Mouse (Mus musculus) hindbrain, embryonic 15.5 days (tissue): ENCODE results near the gene Tpx2. TPM values are rescaled to one million over a fixed set of nuclear protein-coding genes. Genes with fewer than 3 reads are reported as not detected.
A peak's percentile ranks its signal among the peaks of the same experiment; 100 is the strongest.

Experiments used
- ATAC-seq: fragments of 200-750 bp; cut with Nextera tagmentation; 2 replicates; pipeline ENCODE4 v1.8.0; 2017; ENCODE audit warnings: low read depth, moderate number of reproducible peaks, moderate TSS enrichment; ENCODE audit not compliant: low FRiP score
- H3K27ac ChIP-seq: fragments of 300-500 bp; sonication (generic); replicated peaks from 2 replicates; pipeline ENCODE4 v1.5.1; 2015; ENCODE audit warnings: mild to moderate bottlenecking, inconsistent platforms
- H3K27me3 ChIP-seq: fragments of 300-500 bp; sonication (generic); 2 replicates; pipeline ENCODE4 v1.6.1; 2015; ENCODE audit warnings: control low read depth, inconsistent platforms
- H3K36me3 ChIP-seq: fragments of 300-500 bp; sonication (generic); 2 replicates; pipeline ENCODE4 v1.6.1; 2015; ENCODE audit warnings: control low read depth, inconsistent platforms
- H3K4me1 ChIP-seq: fragments of 300-500 bp; sonication (generic); replicated peaks from 2 replicates; pipeline ENCODE4 v1.6.1; 2015; ENCODE audit warnings: control low read depth, inconsistent platforms
- H3K4me2 ChIP-seq: fragments of 300-500 bp; sonication (generic); 2 replicates; pipeline ENCODE4 v1.6.1; 2015; ENCODE audit warnings: moderate library complexity, mild to moderate bottlenecking, inconsistent platforms
- H3K4me3 ChIP-seq: fragments of 300-500 bp; sonication (generic); 2 replicates; pipeline ENCODE4 v1.5.1; 2015; ENCODE audit warnings: mild to moderate bottlenecking, inconsistent platforms
- H3K9ac ChIP-seq: fragments of 300-500 bp; sonication (generic); 2 replicates; pipeline ENCODE4 v1.6.1; 2015; ENCODE audit warnings: inconsistent platforms
- H3K9me3 ChIP-seq: fragments of 300-500 bp; sonication (generic); 2 replicates; pipeline ENCODE4 v1.6.1; 2016; ENCODE audit warnings: control low read depth, inconsistent platforms
- WGBS: fragments of 180-500 bp; shearing (Covaris S2); methylation state at CpG from one replicate; pipeline ENCODE4 v1.1.7; 2015; 5-methylcytosine and 5-hydroxymethylcytosine counted together
- polyA plus RNA-seq: library from polyadenylated mRNA; unstranded; fragments of >200 nt; fragmentation: Nextera tagmentation; extraction: Ambion mirVana; gene quantifications from 2 replicates; pipeline ENCODE4 v1.2.1, GENCODE M21; 2015

Tpx2 gene
- polyA plus RNA-seq, 1 experiment from 2014 or later: 17.4 TPM

- 100% methylated on average over 1 of the region's 1 CpGs for WGBS
- no peak overlapping the region for H3K27ac ChIP-seq
- peaks cover 4% of the 10 kb centered on the region; the same call in 1 of the 2 replicates for H3K36me3 ChIP-seq
- H3K27me3 ChIP-seq: no peaks in the 10 kb centered on the region
- H3K4me3 ChIP-seq: no peak overlapping the region
- ATAC-seq: no peak
- peaks cover 77% of the 10 kb centered on the region for H3K4me1 ChIP-seq
- no peak overlapping the region for H3K4me2 ChIP-seq
- H3K9me3 ChIP-seq: no peaks in the 10 kb centered on the region
- no peak overlapping the region for H3K9ac ChIP-seq
Observed at GRCm38 (mm10) chr2:152823770-152824169, 24.0 kb upstream of the Tpx2 start.

GRCm38 (mm10) chr2:152824438-152825167 is 23.2 kb upstream of the Tpx2 start:
- WGBS: 89% methylated on average over 3 of the region's 3 CpGs
- Histone ChIP-seq H3K4me3 (no peak overlapping the region), H3K9me3 (no peaks in the 10 kb centered on the region), H3K27me3 (no peaks in the 10 kb centered on the region), H3K4me1 (peaks cover 81% of the 10 kb centered on the region), H3K27ac (no peak overlapping the region), H3K4me2 (peak overlapping the region; percentile 1; the same call in 1 of the 2 replicates), H3K9ac (no peak overlapping the region), H3K36me3 (no peaks in the 10 kb centered on the region)
- ATAC-seq: no peak

DNA sequence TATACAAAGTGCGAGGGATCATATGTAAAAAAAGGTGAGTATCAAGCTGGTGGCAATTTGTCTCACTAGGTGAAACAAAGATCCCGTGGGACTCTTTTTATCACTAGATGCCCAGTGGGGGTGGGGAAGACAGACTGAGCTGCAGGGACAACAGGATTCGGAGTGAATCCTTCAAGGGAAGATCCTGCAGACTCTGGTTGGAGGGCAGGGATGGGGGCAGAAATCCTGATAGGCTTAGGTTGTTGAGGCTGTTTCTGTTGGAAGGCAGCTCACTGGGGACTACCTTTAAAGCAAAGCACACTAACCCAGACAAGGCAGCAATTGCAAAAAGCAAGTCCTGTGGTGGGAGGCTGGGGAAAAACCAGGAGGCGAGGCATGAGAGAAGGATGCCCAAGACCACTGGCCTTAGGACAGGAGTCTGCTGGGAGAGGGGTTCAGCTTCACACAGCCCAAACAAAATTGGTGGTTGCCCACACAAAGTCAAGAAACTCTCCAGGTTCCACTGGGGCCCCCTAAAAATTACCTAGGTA is 22.5 kb upstream of the Tpx2 start:
- Histone ChIP-seq H3K9me3 (no peaks in the 10 kb centered on the region), H3K9ac (no peak overlapping the region), H3K4me1 (peaks cover 76% of the 10 kb centered on the region), H3K4me2 (peak overlapping the region; percentile 1; the same call in 1 of the 2 replicates), H3K27me3 (no peaks in the 10 kb centered on the region), H3K4me3 (no peak overlapping the region), H3K36me3 (no peaks in the 10 kb centered on the region), H3K27ac (no peak overlapping the region)
- WGBS: 90% methylated on average over 4 of the region's 4 CpGs
- ATAC-seq: no peak

DNA sequence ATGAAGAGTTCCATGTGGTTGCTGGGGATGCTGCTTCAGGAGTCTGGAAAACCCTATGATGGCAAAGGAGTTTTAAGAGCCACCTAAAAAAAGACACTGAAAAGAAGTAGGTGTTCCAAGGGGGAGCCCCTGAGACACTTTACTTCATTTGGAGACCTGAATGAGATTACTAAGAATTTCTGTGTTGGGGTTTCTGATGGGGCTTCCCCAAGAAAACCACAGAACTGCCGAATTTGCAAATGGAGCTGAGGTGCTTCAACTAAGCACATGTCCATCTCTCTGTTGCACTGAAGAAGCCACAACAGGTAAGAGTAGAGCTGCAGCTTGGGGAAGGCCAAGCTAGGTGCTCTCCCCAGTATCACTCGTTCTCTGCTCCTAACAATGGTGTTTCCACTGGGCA is 22.1 kb upstream of the Tpx2 start:
- 93% methylated on average over 2 of the region's 2 CpGs for WGBS

DNA sequence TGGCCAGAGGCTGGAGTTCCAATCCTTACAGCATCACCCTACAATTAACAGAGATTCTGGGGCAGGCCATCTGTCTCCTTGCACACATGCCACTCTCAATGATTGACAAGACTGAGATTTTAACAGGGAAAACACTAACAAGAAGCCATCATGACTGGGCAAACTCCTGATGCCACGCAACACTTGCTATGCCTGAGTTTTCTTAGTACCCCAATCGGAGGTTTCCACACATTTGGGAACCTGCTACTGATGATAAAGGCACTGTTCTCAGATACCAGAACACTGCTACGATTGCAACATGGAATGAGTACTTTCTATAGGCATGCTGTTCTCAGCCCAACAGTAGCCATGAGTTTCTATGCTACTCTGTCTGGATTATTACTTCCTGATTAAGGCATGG is 21.3 kb upstream of the Tpx2 start:
- H3K36me3 ChIP-seq: no peaks in the 10 kb centered on the region
- H3K9me3 ChIP-seq: no peaks in the 10 kb centered on the region
- H3K27ac ChIP-seq: no peak overlapping the region
- peak overlapping the region; percentile 80 for H3K4me2 ChIP-seq
- WGBS: 88% methylated on average over 3 of the region's 3 CpGs
- no peak overlapping the region for H3K9ac ChIP-seq
- H3K27me3 ChIP-seq: no peaks in the 10 kb centered on the region
- H3K4me3 ChIP-seq: 0 out of 2 replicates have a peak overlapping the region, but pooled peaks have one; percentile 71
- peaks cover 63% of the 10 kb centered on the region for H3K4me1 ChIP-seq
- no peak for ATAC-seq

More for the DNA sequence above, 22.1 kb upstream of the Tpx2 start:
- Histone ChIP-seq H3K36me3 (no peaks in the 10 kb centered on the region), H3K4me1 (peaks cover 71% of the 10 kb centered on the region), H3K27me3 (no peaks in the 10 kb centered on the region), H3K4me3 (no peak overlapping the region), H3K4me2 (peak overlapping the region; percentile 80; the same call in 1 of the 2 replicates), H3K9ac (no peak overlapping the region), H3K27ac (no peak overlapping the region), H3K9me3 (no peaks in the 10 kb centered on the region)
- ATAC-seq: no peak

DNA sequence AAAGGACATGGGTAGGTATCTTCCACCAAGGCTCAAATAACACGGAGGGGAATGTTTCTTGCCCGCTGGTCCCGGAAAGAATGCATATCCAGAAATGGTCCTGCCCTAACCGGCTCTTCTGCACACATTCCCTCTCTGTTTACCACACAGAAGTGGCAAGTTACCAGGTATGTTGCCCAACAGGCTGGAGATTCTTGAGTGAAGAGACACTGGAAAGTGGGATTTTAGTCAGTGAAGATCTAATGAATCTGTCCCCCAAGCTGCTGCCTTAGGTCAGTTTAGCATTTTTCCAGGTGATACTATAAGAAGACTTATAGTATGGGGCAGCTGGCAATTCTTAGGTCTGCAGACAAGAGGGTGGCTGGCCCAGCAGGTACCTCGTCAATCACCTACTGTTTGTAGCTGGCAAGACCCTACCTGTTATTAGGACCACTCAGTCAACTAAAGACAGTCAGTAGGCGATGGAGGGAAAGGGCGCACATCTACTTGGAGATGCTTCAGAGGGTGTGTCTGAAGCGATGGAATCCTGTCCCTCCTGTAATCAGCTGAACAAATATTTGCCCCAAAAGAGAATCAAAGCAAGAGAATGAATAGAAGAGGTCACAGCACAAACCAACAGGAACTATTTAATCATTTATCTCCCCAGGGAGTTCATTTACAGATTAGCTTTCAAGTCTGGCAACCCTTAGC is 20.3 kb upstream of the Tpx2 start:
- no peaks in the 10 kb centered on the region for H3K9me3 ChIP-seq
- 80% methylated on average over 8 of the region's 8 CpGs for WGBS
- H3K9ac ChIP-seq: no peak overlapping the region
- no peak overlapping the region for H3K27ac ChIP-seq
- H3K4me3 ChIP-seq: peak overlapping the region; percentile 71
- H3K4me2 ChIP-seq: peak overlapping the region; percentile 80
- no peak for ATAC-seq
- peaks cover 59% of the 10 kb centered on the region for H3K4me1 ChIP-seq
- H3K36me3 ChIP-seq: no peaks in the 10 kb centered on the region
- no peaks in the 10 kb centered on the region for H3K27me3 ChIP-seq

DNA sequence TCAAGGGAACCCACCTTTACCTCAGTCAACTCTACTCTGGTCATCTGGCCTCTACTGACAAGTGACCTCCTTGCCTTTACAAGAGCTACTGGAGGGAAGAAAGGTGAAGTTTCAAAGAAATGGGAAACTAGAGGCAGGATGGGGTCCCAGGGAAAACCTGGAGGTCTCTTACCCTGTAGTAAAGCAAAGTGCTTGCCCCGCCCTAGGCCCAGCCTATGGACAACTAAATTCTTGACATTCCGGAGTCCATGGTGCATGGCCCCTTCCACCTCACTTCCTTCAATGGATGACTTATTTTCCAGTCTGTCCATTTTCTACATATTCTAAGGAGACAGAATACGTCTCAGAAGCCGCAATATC is 19.8 kb upstream of the Tpx2 start:
- Histone ChIP-seq H3K4me1 (peaks cover 59% of the 10 kb centered on the region), H3K36me3 (no peaks in the 10 kb centered on the region), H3K4me3 (peak overlapping the region; percentile 71), H3K9ac (peak overlapping the region; percentile 81; the same call in 1 of the 2 replicates), H3K4me2 (peak overlapping the region; percentile 80), H3K9me3 (no peaks in the 10 kb centered on the region), H3K27ac (no peak overlapping the region), H3K27me3 (no peaks in the 10 kb centered on the region)
- WGBS: 69% methylated on average over 4 of the region's 4 CpGs
- no peak for ATAC-seq

DNA sequence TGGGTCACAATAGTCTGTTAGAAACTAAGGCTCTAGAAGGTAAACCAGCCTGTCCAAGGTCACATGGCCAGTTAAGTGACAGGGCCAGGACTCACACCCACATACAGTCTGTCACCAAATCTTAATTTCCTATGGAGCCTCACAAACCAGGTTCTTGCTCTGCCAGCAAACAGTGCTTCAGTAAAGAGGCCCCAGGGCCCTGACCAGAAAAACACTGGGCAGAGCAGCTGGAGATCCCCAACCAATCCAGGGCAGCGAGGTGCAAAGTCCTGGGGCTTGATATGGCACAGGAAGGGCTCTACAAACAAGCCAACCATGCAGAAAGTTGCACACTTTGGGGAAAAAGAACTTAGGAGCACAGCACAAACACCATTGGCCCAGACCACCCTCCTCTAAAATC is 19.2 kb upstream of the Tpx2 start:
- no peak for ATAC-seq
- Histone ChIP-seq H3K27ac (peak overlapping the region; percentile 26; the same call in 1 of the 2 replicates), H3K4me3 (peak overlapping the region; percentile 71), H3K4me1 (peaks cover 59% of the 10 kb centered on the region), H3K9me3 (no peaks in the 10 kb centered on the region), H3K9ac (peak overlapping the region; percentile 81), H3K36me3 (no peaks in the 10 kb centered on the region), H3K27me3 (no peaks in the 10 kb centered on the region), H3K4me2 (peak overlapping the region; percentile 80)
- WGBS: 33% methylated on average over 1 of the region's 1 CpGs

DNA sequence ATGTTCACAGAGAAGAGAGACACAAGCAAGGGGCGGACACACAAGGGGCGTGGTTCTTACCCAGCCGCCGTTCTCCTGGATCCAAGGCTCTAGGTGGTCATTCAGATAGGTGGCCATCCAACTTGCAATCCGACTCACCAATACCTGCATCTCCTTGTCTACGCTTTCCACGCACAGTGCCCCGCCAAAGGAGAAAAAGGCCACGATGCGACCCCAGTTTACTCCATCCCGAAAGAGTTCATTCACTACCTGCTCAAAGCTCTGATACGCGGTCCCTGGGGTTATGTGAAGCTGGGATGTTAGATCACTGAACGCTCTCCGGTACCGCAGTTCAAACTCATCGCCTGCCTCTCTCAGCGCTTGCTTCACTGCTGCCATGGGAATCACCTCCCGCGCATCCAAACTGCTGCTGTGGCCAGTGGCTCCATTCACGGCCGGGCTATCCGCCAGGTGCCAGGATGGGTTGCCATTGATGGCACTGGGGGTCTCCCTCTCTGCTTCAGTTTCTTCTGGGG is 18.3 kb upstream of the Tpx2 start:
- Histone ChIP-seq H3K4me1 (peaks cover 52% of the 10 kb centered on the region), H3K27me3 (no peaks in the 10 kb centered on the region), H3K9ac (peak overlapping the region; percentile 81), H3K4me3 (peak overlapping the region; percentile 71), H3K4me2 (peak overlapping the region; percentile 80), H3K36me3 (no peaks in the 10 kb centered on the region), H3K9me3 (no peaks in the 10 kb centered on the region), H3K27ac (peak overlapping the region; percentile 97)
- ATAC-seq: no peak
- WGBS: 48% methylated on average over 23 of the region's 23 CpGs

DNA sequence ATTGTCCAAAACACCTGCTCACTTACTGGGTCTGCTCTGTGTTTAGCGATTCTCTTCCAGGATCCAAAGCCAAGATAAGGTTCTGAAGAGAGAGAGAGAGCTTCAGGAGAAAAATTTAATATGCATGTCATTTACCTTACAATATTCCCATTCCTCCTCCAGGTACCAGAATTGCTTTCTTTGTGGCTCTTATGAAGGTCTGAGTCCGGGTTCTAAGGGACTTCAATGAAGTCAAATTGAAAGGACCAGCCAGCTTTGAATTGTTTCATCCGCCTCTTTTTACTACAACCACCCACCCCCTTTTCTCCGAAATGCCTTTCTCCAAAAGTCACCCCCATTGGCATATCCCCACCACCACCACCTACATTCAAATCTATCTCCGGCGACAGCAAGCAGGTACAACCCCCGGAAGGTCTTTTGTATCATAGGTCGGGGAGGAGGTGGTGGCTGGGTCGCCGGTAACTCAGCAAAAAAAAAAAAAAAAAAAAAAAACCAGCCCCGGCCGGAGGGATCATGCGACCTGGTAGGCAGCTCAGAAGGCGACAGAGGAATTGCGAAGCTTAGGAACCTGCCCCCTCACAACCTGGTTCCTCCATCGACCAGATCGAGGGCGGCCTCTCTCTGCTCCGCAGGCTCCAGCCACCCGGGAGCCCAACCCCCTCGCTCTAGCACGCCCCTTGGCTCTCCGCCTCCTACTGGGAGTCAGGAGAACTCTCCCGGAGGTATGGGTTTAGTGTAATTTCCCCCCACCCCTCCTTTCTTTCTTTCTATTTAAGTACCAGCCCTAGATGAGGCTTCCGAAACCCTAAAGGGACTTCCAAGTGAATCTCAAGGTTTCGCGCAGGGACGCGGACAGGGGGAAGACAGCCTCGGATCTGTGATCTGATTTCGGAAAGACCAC is 17.5 kb upstream of the Tpx2 start:
- peak overlapping the region; percentile 80 for H3K4me2 ChIP-seq
- no peaks in the 10 kb centered on the region for H3K27me3 ChIP-seq
- H3K4me1 ChIP-seq: peaks cover 44% of the 10 kb centered on the region
- WGBS: 1% methylated on average over 31 of the region's 31 CpGs
- H3K9me3 ChIP-seq: no peaks in the 10 kb centered on the region
- H3K27ac ChIP-seq: peak overlapping the region; percentile 97
- H3K4me3 ChIP-seq: peak overlapping the region; percentile 71
- ATAC-seq: peak; percentile 80
- peak overlapping the region; percentile 81 for H3K9ac ChIP-seq
- H3K36me3 ChIP-seq: no peaks in the 10 kb centered on the region

DNA sequence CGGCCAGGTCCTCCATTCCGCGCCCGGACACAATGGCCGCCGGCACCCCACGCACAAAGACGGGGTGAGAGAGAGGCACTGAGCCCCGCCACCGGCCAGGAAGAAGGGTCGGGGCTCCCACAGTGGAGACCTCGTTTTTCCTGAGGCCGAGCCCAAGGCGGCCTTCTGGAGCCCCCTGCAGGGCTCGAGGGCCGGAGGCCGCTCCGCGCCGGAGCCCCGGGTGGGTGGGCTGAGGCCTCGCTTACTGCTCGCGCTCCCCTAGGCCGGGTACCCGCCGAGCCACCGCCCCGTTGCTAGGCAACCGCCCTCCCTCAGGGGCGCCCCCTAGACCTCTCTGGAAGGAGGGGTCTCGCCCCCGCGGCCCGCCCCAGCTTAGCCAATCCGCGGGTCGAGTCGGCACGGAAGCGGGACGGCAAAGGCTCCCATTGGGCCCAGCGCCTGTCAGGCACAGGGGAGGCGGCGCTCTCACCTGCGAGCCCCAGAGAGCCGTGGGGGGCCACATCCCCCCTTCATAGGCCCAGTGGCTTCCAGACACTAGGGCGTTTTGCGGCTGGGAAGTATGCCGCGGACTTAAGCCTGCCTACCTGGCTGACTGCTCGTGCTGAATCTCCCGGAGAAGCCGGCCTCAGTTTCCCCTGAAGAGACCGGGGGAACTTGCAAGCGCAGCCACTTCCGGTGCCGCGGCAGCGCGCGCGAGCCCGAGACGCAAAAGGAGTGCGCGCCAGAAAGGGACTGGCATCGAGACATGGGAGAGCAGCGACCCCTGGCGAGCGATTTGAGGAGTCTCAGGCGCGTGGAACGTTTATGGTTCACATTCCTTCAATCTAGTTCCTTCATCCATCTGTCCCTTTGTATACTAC is 16.5 kb upstream of the Tpx2 start, which contains the start of gene Bcl2l1:
Gene Bcl2l1 (minus strand): TSS at position 710 of the 860 bp plus-strand sequence.
- no peaks in the 10 kb centered on the region for H3K36me3 ChIP-seq
- H3K4me2 ChIP-seq: peak within 1 kb of the TSS; percentile 80
- ATAC-seq: peak; percentile 98
- H3K4me3 ChIP-seq: peak within 1 kb of the TSS; percentile 71
- H3K4me1 ChIP-seq: peaks cover 35% of the 10 kb centered on the region
- under 1% methylated on average over 74 of the region's 74 CpGs for WGBS
- H3K27ac ChIP-seq: peak within 1 kb of the TSS; percentile 97
- H3K27me3 ChIP-seq: no peaks in the 10 kb centered on the region
- H3K9ac ChIP-seq: peak within 1 kb of the TSS; percentile 81
- no peaks in the 10 kb centered on the region for H3K9me3 ChIP-seq
